Mouse (Mus musculus) CD4-positive, CD25-positive, alpha-beta regulatory T cell (primary cell): ENCODE data around the gene Foxa3. TPM values are rescaled to one million over a fixed set of nuclear protein-coding genes. Genes with fewer than 3 reads are reported as not detected.

Experiments
- polyA plus RNA-seq: library from polyadenylated mRNA; unstranded; fragments of 100-300 nt; shearing (Covaris generic); gene quantifications from one replicate; pipeline ENCODE4 v1.2.1, GENCODE M21; 2017

Foxa3 gene
- not detected for polyA plus RNA-seq

DNA sequence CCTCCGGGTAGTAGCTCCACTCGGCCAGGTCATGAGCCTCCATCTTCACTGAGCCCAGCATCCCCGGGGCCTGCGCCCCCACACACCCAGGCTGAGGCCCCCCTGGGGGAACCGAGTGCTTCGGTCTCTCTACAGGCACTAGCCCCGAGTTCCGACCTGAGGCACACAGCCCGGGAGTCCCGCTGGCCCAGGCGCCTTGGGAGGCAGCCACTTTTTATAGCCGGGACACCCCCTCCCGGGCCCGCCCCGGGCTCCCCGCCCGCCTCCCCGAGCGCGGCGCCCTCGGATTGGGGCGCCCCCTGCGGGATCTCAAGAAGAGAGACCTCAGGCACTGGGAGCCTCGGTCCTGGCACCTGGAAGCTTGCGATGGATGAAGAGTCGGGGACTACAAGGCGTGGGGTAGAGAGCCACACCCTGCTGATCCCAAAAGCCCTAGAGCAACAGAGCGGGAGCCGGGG lies at the start of gene Foxa3:
Gene Foxa3 (minus strand): TSS at position 182 of the 458 bp plus-strand sequence.

DNA sequence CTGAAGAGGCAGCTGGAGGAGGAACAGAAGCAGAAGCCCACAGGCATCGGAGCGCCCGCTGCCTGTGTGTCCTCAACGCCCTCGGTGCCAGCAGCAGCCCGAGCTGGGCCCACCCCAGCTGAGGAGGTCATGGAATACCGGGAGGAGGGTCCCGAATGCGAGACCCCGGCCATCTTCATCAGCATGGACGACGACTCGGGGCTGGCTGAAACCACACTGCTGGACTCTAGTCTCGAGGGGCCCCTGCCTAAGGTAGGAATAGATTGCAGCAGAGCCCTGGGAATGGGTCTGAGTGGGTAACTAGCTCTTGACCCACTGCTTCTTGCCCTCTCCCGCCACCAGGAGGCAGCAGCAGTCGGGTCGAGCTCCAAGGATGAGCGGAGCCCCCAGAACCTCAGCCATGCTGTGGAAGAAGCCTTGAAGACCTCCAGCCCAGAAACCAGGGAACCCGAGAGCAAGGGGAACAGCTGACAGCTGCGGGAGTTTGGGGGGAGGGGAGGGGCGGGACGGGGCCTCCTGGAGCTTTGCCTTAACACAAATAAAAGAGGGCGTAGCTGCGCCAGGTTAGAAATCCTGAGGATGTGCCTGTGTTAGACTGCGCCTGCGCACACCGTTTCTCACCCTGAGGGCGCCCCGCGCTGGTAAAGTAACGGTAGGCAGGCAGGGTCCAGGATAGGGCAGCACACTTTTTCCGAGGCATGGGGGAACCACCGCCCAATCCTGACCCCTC lies 30.9 kb upstream of the Foxa3 start, which contains the start of gene Rsph6a:
Gene Rsph6a (plus strand): TSS at position 644 of the 730 bp plus-strand sequence.

DNA sequence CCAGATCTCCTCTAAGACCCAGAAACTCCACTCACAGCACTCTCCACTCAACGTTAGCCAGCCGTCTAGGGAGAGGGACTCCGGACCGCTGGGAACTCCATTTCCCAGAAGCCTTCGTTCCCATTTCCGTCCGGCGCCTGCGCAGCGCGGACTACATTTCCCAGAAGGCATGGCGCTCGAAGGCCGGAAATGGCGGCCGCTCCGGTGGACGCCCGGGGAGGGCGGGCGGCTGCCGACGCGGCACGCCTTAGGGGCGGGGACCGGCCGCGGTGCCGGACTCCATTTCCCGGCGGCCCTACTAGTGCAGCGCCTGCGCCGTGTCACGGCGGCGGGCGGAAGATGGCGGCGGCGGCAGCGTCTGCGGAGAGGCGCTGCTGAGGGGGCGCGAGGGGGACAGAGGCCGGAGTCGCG lies 763 bp upstream of the Foxa3 start, which contains the start of gene Sympk:
Gene Sympk (plus strand): TSS at position 282 of the 411 bp plus-strand sequence.

DNA sequence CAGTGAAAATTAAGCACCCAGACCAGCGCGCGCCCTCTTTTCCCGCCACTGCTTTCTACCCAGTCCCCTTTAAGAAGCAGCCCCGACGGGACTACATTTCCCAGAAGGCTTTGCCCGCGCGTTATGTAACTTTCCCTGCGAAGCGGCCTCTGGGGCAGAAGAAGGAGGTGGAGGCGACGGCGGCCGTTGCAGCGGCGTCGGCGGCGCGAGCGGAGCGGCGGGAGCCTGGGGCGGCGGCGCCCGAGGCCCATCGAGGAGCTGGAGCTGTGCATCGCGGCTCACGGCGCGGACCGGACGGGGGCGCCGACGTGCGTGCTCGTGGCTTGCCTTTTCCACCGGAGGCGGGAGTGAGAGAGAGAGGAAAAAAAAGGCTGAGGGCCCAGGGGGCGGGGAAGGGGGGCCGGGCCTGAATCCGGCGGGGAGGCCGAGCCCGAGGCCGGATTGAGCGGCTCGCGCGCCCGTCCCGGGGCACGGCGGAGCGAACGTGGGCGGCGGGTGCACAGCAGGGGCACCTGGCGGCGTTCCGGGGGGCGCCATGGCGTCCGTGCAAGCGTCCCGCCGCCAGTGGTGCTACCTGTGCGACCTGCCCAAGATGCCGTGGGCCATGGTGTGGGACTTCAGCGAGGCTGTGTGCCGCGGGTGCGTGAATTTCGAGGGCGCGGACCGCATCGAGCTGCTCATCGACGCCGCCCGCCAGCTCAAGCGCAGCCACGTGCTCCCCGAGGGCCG lies 19.3 kb downstream of the Foxa3 start, which contains the start of gene Irf2bp1:
Gene Irf2bp1 (plus strand): TSS at position 143 of the 729 bp plus-strand sequence.

DNA sequence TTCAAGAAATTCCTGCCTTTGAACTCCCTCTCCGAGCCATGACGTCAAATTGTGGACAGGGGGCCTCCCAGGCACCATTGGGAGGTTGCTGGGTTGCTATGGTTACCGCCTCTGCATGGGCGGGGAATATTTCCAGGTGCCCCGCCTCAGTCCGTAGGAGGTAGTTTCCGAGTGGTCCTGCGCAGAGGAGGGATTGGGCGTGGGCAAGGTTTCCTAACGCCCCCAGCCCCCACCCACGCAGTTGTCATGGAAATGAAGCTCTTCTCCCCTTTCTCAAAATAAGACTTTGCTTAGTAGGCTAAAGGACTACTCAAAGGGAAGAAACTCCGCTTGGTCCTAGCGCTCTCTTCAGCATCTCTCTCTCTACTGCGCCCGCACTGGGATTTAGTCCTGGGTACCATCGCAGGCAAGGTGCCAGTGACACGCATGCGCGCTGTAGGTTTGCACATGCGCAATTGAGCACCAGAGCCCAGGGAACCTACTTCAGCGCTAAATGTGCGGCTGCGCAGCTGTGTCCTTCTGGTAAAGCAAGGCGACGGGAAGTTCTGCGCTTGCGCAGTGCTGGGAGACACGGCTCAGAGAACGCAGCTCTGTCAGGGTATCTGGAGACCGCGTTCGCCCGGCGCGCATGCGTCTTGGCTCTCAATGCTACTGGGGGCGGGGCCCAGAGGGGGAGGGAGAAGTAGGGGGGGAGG lies 32.6 kb downstream of the Foxa3 start, which contains the start of gene Mypop:
Gene Mypop (plus strand): TSS at position 645 of the 695 bp plus-strand sequence.

DNA sequence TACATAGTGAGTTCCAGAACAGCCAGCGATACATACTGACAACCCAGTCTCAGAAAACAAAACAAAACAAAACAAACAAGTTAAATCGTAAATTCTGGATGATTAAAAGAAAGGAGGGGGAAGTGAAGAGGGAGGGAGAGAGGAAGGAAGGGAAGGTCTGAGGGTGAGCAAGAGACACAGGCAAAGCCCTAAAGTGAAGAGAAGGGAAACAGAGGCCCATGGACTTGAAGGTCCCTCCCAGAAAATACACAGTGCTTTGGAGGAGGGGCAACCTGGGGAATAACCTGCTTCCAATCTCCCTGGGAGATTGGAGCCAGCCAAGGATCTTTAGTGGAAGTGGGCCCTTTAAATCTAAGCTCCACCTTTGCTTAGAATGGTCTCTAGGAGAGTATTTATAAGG lies 36.2 kb downstream of the Foxa3 start, which contains the start of gene Nanos2:
Gene Nanos2 (plus strand): TSS at position 301 of the 400 bp plus-strand sequence.

Other genes with a start within 250 kb of the Foxa3 start
- gene Psg19, start 225.0 kb downstream of the Foxa3 start, polyA plus RNA-seq = not detected
- gene Psg17, start 201.9 kb downstream of the Foxa3 start, polyA plus RNA-seq = not detected
- 0.12 TPM for gene Mill2, start 183.6 kb downstream of the Foxa3 start, polyA plus RNA-seq
- 122 TPM for gene Pglyrp1, start 152.2 kb downstream of the Foxa3 start, polyA plus RNA-seq
- 49.0 TPM for gene Ccdc61, start 113.1 kb downstream of the Foxa3 start, polyA plus RNA-seq
- 0.04 TPM for gene Nova2, start 97.7 kb downstream of the Foxa3 start, polyA plus RNA-seq
- not detected for gene Nanos2, start 36.1 kb downstream of the Foxa3 start, polyA plus RNA-seq
- gene Mypop, start 32.3 kb downstream of the Foxa3 start, polyA plus RNA-seq = 10.7 TPM
- gene Irf2bp1, start 19.5 kb downstream of the Foxa3 start, polyA plus RNA-seq = 48.7 TPM
- gene Sympk, start 839 bp upstream of the Foxa3 start, polyA plus RNA-seq = 26.0 TPM
- gene Rsph6a, start 31.2 kb upstream of the Foxa3 start, polyA plus RNA-seq = not detected
- gene Dmwd, start 52.7 kb upstream of the Foxa3 start, polyA plus RNA-seq = 0.07 TPM
- gene Dmpk, start 60.3 kb upstream of the Foxa3 start, polyA plus RNA-seq = 0.48 TPM
- 0.31 TPM for gene Six5, start 71.1 kb upstream of the Foxa3 start, polyA plus RNA-seq
- gene Gm4969, start 94.8 kb upstream of the Foxa3 start, polyA plus RNA-seq = 0.31 TPM
- 24.0 TPM for gene Fbxo46, start 96.3 kb upstream of the Foxa3 start, polyA plus RNA-seq
- 13.9 TPM for gene Qpctl, start 125.8 kb upstream of the Foxa3 start, polyA plus RNA-seq
- 39.9 TPM for gene Snrpd2, start 126.2 kb upstream of the Foxa3 start, polyA plus RNA-seq
- 0.10 TPM for gene Gipr, start 142.6 kb upstream of the Foxa3 start, polyA plus RNA-seq
- 24.7 TPM for gene Eml2, start 152.9 kb upstream of the Foxa3 start, polyA plus RNA-seq
- gene Gpr4, start 189.0 kb upstream of the Foxa3 start, polyA plus RNA-seq = 0.20 TPM
- 22.4 TPM for gene Opa3, start 204.8 kb upstream of the Foxa3 start, polyA plus RNA-seq
- 303 TPM for gene Vasp, start 248.3 kb upstream of the Foxa3 start, polyA plus RNA-seq